ENCODE assay signal across 8 mouse cellular contexts in the genomic region with DNA sequence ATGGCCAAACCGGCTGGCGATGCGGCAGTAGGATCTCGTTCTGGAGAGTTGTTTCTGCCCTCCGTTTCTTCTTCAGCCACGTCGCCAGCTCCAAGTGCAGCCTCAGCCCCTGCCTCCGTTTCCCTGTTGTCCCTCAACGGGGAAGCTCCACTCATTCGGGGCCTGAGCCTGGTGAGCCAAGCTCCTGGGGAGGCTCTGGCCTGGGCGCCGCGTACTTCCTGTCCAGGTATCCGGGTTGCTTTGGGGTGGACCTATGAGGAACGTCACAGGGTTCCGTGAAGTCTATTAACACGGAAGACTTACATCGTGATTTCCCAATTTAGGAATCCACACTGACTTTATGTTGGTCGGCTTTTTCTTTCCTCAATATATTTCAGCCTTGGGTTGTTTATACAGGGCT. TPM values are rescaled to one million over a fixed set of nuclear protein-coding genes. Genes with fewer than 3 reads are reported as not detected.
DNase-seq lines count a peak whose midpoint lies in the region; ATAC-seq and TF ChIP-seq lines count a peak whose summit lies in the region.

No protein-coding gene starts in this region.

- ATAC-seq in forebrain, embryonic 12.5 days (ENCODE audit: low FRiP score), result peak; percentile 12; the same call in 1 of the 2 replicates
- ATAC-seq in intestine, embryonic 15.5 days, result peak; percentile 76
- ATAC-seq in liver, postnatal 0 days, result peak; percentile 57
- peak; percentile 32 for ATAC-seq in neural tube, embryonic 13.5 days (ENCODE audit: low read depth)

- no peak for TF ChIP-seq CTCF in liver, postnatal 0 days (IDR thresholded peaks at IDR 0.05; ENCODE audit: low read depth)

- H3K36me3 ChIP-seq in forebrain, embryonic 12.5 days (replicated peaks), result peaks cover 20% of the 10 kb centered on the region
- H3K36me3 ChIP-seq in intestine, embryonic 15.5 days, result peaks cover 19% of the 10 kb centered on the region
- H3K36me3 ChIP-seq in liver, postnatal 0 days (replicated peaks; ENCODE audit: insufficient read depth, low read length), result peaks cover 39% of the 10 kb centered on the region
- peaks cover 51% of the 10 kb centered on the region for H3K36me3 ChIP-seq in neural tube, embryonic 13.5 days

- peak overlapping the region; percentile 83 for H3K27ac ChIP-seq in forebrain, embryonic 12.5 days
- H3K27ac ChIP-seq in intestine, embryonic 15.5 days, result peak overlapping the region; percentile 90
- H3K27ac ChIP-seq in liver, postnatal 0 days (ENCODE audit: low read depth), result peak overlapping the region; percentile 98
- peak overlapping the region; percentile 89 for H3K27ac ChIP-seq in neural tube, embryonic 13.5 days (replicated peaks)

- DNase-seq in heart, adult 11 months, result peak; percentile 96
- no peak for DNase-seq in heart, adult 8-10 months (ENCODE audit: low spot score)
- peak; percentile 52 for DNase-seq in adipocyte (ENCODE audit: low spot score)
- DNase-seq in liver, postnatal 0 days, result peak; percentile 71
- no peak for DNase-seq in right cerebral cortex, postnatal 36 days (ENCODE audit: low spot score in 2 of 2)

- peak overlapping the region; percentile 90 for H3K9ac ChIP-seq in forebrain, embryonic 12.5 days
- peak overlapping the region; percentile 74 for H3K9ac ChIP-seq in intestine, embryonic 15.5 days
- peak overlapping the region; percentile 86 for H3K9ac ChIP-seq in liver, postnatal 0 days (replicated peaks)
- peak overlapping the region; percentile 81 for H3K9ac ChIP-seq in neural tube, embryonic 13.5 days

- no peak for TF ChIP-seq EP300 in liver, postnatal 0 days (IDR thresholded peaks at IDR 0.05; ENCODE audit: low read depth)

- H3K4me2 ChIP-seq in forebrain, embryonic 12.5 days, result peak overlapping the region; percentile 95
- peak overlapping the region; percentile 84 for H3K4me2 ChIP-seq in intestine, embryonic 15.5 days (replicated peaks)
- H3K4me2 ChIP-seq in liver, postnatal 0 days (ENCODE audit: low read depth, low read length), result peak overlapping the region; percentile 89
- peak overlapping the region; percentile 99 for H3K4me2 ChIP-seq in neural tube, embryonic 13.5 days

- H3K27me3 ChIP-seq in forebrain, embryonic 12.5 days, result no peaks in the 10 kb centered on the region
- H3K27me3 ChIP-seq in intestine, embryonic 15.5 days (replicated peaks), result no peaks in the 10 kb centered on the region
- H3K27me3 ChIP-seq in liver, postnatal 0 days (ENCODE audit: insufficient read depth, low read length), result no peaks in the 10 kb centered on the region
- H3K27me3 ChIP-seq in neural tube, embryonic 13.5 days, result no peaks in the 10 kb centered on the region

- peaks cover 26% of the 10 kb centered on the region for H3K4me1 ChIP-seq in forebrain, embryonic 12.5 days
- H3K4me1 ChIP-seq in intestine, embryonic 15.5 days (replicated peaks), result peaks cover 12% of the 10 kb centered on the region; the same call in 1 of the 2 replicates
- H3K4me1 ChIP-seq in liver, postnatal 0 days (ENCODE audit: insufficient read depth), result peaks cover 28% of the 10 kb centered on the region
- peaks cover 33% of the 10 kb centered on the region for H3K4me1 ChIP-seq in neural tube, embryonic 13.5 days (replicated peaks)

- H3K4me3 ChIP-seq in forebrain, embryonic 12.5 days (replicated peaks), result peak overlapping the region; percentile 79
- peak overlapping the region; percentile 77 for H3K4me3 ChIP-seq in intestine, embryonic 15.5 days (replicated peaks)
- H3K4me3 ChIP-seq in liver, postnatal 0 days (ENCODE audit: low read depth, low read length), result peak overlapping the region; percentile 99
- peak overlapping the region; percentile 67 for H3K4me3 ChIP-seq in neural tube, embryonic 13.5 days

- WGBS in forebrain, embryonic 12.5 days, result 1% methylated on average over 19 of the region's 19 CpGs
- under 1% methylated on average over 19 of the region's 19 CpGs for WGBS in intestine, embryonic 15.5 days
- WGBS in liver, postnatal 0 days (ENCODE audit: insufficient replicate concordance), result under 1% methylated on average over 19 of the region's 19 CpGs
- WGBS in neural tube, embryonic 13.5 days, result under 1% methylated on average over 19 of the region's 19 CpGs

- no peaks in the 10 kb centered on the region for H3K9me3 ChIP-seq in forebrain, embryonic 12.5 days
- no peaks in the 10 kb centered on the region for H3K9me3 ChIP-seq in intestine, embryonic 15.5 days
- no peaks in the 10 kb centered on the region for H3K9me3 ChIP-seq in liver, postnatal 0 days (ENCODE audit: low read length)
- no peaks in the 10 kb centered on the region for H3K9me3 ChIP-seq in neural tube, embryonic 13.5 days

RNA-seq across cellular contexts. Expression of gene Atg9a, which starts 0.5 kb away (rescaled TPM):
- total RNA-seq in heart, adult 8-10 months (2022), result 10 to 100 TPM; 67.6 to 77.9 (median 71.6) TPM
- 29.1 and 29.9 TPM in 2 replicates for polyA plus RNA-seq in forebrain, embryonic 12.5 days (2016; fragmentation: Nextera tagmentation; extraction: Ambion mirVana)
- polyA plus RNA-seq in intestine, embryonic 15.5 days (2015; fragmentation: Nextera tagmentation; extraction: Ambion mirVana), result 27.6 and 28.3 TPM in 2 replicates
- polyA plus RNA-seq in liver, postnatal 0 days (2015; fragmentation: Nextera tagmentation; extraction: Ambion mirVana), result 17.6 and 17.8 TPM in 2 replicates
- 49.4 and 50.8 TPM in 2 replicates for polyA plus RNA-seq in neural tube, embryonic 13.5 days (2015; fragmentation: Nextera tagmentation; extraction: Ambion mirVana)

RNA-seq across cellular contexts. Expression of gene Ankzf1, which starts 0.5 kb away (rescaled TPM):
- 10 to 100 TPM in 2 of 4 experiments, 1 to 10 TPM in 2; 7.7 to 13.9 (median 10.2) TPM for total RNA-seq in heart, adult 8-10 months (2022)
- 21.5 and 23.4 TPM in 2 replicates for polyA plus RNA-seq in forebrain, embryonic 12.5 days (2016; fragmentation: Nextera tagmentation; extraction: Ambion mirVana)
- polyA plus RNA-seq in intestine, embryonic 15.5 days (2015; fragmentation: Nextera tagmentation; extraction: Ambion mirVana), result 25.2 TPM in 2 replicates
- 8.0 and 9.8 TPM in 2 replicates for polyA plus RNA-seq in liver, postnatal 0 days (2015; fragmentation: Nextera tagmentation; extraction: Ambion mirVana)
- polyA plus RNA-seq in neural tube, embryonic 13.5 days (2015; fragmentation: Nextera tagmentation; extraction: Ambion mirVana), result 22.2 and 24.4 TPM in 2 replicates

RNA-seq across cellular contexts. Expression of gene Abcb6, which starts 12.3 kb away (rescaled TPM):
- 10 to 100 TPM; 24.7 to 34.9 (median 28.8) TPM for total RNA-seq in heart, adult 8-10 months (2022)
- 30.8 and 36.3 TPM in 2 replicates for polyA plus RNA-seq in forebrain, embryonic 12.5 days (2016; fragmentation: Nextera tagmentation; extraction: Ambion mirVana)
- 26.1 and 26.6 TPM in 2 replicates for polyA plus RNA-seq in intestine, embryonic 15.5 days (2015; fragmentation: Nextera tagmentation; extraction: Ambion mirVana)
- 38.1 and 41.5 TPM in 2 replicates for polyA plus RNA-seq in liver, postnatal 0 days (2015; fragmentation: Nextera tagmentation; extraction: Ambion mirVana)
- polyA plus RNA-seq in neural tube, embryonic 13.5 days (2015; fragmentation: Nextera tagmentation; extraction: Ambion mirVana), result 40.3 and 47.8 TPM in 2 replicates

RNA-seq across cellular contexts. Expression of gene Glb1l, which starts 18.2 kb away (rescaled TPM):
- 1 to 10 TPM; 1.1 to 4.1 (median 2.3) TPM for total RNA-seq in heart, adult 8-10 months (2022)
- 22.6 and 22.7 TPM in 2 replicates for polyA plus RNA-seq in forebrain, embryonic 12.5 days (2016; fragmentation: Nextera tagmentation; extraction: Ambion mirVana)
- polyA plus RNA-seq in intestine, embryonic 15.5 days (2015; fragmentation: Nextera tagmentation; extraction: Ambion mirVana), result 11.9 and 12.2 TPM in 2 replicates
- polyA plus RNA-seq in liver, postnatal 0 days (2015; fragmentation: Nextera tagmentation; extraction: Ambion mirVana), result 2.7 and 3.5 TPM in 2 replicates
- 16.6 and 19.7 TPM in 2 replicates for polyA plus RNA-seq in neural tube, embryonic 13.5 days (2015; fragmentation: Nextera tagmentation; extraction: Ambion mirVana)

RNA-seq across cellular contexts. Expression of gene Stk16, which starts 18.2 kb away (rescaled TPM):
- 10 to 100 TPM; 29.3 to 44.0 (median 36.4) TPM for total RNA-seq in heart, adult 8-10 months (2022)
- 122 and 132 TPM in 2 replicates for polyA plus RNA-seq in forebrain, embryonic 12.5 days (2016; fragmentation: Nextera tagmentation; extraction: Ambion mirVana)
- 110 and 122 TPM in 2 replicates for polyA plus RNA-seq in intestine, embryonic 15.5 days (2015; fragmentation: Nextera tagmentation; extraction: Ambion mirVana)
- polyA plus RNA-seq in liver, postnatal 0 days (2015; fragmentation: Nextera tagmentation; extraction: Ambion mirVana), result 88.3 and 101 TPM in 2 replicates
- polyA plus RNA-seq in neural tube, embryonic 13.5 days (2015; fragmentation: Nextera tagmentation; extraction: Ambion mirVana), result 128 and 138 TPM in 2 replicates

Comparison
In these comparisons a context has a peak if more than half of its experiments do, and no peak if none do; other contexts are left out.
1. DNase-seq: peak in heart, adult 11 months (single experiment), adipocyte (single experiment) and liver, postnatal 0 days (single experiment); none in heart, adult 8-10 months (single experiment) and right cerebral cortex, postnatal 36 days (0 of 2).
2. ATAC-seq: peak in every context shown above with its lines; median percentile 76 in intestine, embryonic 15.5 days; 57 in liver, postnatal 0 days; 32 in neural tube, embryonic 13.5 days; 12 in forebrain, embryonic 12.5 days.
3. Peak in every context shown above with its lines, with median percentiles within 50 percentile points of each other: H3K27ac ChIP-seq, H3K4me2 ChIP-seq, H3K4me3 ChIP-seq and H3K9ac ChIP-seq.